Mouse (Mus musculus): ENCODE measurements around the gene Uvrag.

The Uvrag gene

GRCm38 (mm10) chr7:99140984-99141918 lies at the start of gene Uvrag:
TSS of gene Uvrag (minus strand) at chr7:99141141.
- DNase-seq (ENCODE audit: low read depth, low spot score) = peak; percentile 99

DNA sequence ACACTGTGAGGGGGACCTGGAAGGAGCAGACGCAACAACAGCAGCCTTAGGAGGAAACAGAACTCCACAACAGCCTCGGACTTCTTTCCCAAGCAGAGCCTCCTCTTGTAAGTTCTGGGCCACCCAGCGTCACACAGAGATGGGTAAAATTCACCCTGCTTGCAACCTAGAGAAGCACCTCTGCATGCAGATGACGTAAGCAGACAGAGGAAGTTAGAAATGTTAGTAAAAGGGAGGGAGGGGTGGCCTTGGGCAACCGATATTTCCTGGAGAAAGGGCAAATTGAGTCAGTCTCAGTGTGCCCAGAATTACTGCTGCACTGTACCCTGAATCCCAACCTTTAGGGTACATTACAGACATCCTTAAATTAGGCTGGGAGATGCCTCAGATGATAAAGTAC lies 48.9 kb upstream of the Uvrag start:
- DNase-seq (ENCODE audit: low read depth, low spot score) = no peak

DNA sequence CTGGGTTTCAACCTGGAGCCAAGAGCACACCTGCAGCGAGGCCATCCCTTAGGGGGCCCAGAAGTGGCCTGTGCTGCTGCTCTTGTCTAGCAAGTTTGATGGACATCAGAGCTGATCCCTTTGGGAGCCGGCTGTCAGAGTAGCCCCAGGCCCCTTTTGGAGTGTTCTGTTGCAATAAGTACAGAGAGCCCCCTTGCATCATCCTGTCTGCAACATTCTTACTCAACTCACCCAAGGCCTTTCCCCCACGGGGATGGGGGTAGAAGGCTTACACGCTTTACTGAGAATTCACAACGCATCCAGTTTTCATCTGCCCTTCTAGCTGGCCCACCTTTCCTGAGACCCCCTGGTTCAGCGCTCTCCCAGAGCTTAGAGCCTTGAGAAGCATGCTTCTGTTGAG lies 47.7 kb upstream of the Uvrag start:
- no peak for DNase-seq (ENCODE audit: low read depth, low spot score)

DNA sequence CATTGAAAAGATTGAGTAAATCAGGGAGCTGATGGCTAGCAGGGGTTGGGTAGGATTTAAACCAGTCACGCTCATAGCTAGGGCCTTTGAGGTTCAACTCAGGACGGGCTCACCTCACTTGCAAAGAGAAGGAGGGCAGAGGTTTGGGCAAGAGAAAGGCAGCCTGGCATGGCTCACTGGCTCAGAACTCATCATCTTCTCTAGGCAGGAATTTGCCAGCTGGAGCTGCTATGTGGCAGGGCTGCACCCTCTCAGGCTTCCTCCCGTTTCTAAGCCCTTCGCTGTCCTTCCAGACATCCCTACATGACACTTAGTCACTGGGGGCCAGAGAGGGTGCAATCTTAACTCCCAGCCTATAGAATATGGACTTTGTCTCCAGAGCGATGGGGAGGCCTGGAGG lies 46.5 kb upstream of the Uvrag start:
- DNase-seq (ENCODE audit: low read depth, low spot score) = no peak

- DNase-seq (ENCODE audit: low read depth, low spot score) = no peak
Observed at GRCm38 (mm10) chr7:99185405-99185804, 44.5 kb upstream of the Uvrag start.

DNA sequence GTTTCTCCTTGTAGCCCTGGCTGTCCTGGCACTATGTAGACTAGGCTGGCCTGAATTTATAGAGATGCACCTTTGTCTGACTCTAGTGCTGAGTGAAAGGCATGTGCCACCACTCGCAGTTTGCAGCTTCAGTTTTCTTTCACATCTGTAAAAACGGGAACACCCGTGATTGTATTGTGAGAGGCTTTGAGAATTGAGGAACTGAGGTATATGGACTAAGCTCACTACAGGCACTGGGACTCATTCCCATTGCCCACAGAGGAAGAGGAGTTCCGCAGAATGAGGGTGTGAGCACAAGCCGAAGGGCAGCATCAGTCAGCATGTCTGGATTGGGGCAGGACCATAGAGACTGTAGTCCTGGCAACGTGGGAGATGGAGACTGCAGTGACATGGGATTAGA lies 42.8 kb upstream of the Uvrag start:
- DNase-seq (ENCODE audit: low read depth, low spot score) = no peak

GRCm38 (mm10) chr7:99182432-99183172 lies 41.7 kb upstream of the Uvrag start, which contains the start of gene Dgat2:
TSS of gene Dgat2 (minus strand) at chr7:99182719.
- DNase-seq (ENCODE audit: low read depth, low spot score) = peak; percentile 92

DNA sequence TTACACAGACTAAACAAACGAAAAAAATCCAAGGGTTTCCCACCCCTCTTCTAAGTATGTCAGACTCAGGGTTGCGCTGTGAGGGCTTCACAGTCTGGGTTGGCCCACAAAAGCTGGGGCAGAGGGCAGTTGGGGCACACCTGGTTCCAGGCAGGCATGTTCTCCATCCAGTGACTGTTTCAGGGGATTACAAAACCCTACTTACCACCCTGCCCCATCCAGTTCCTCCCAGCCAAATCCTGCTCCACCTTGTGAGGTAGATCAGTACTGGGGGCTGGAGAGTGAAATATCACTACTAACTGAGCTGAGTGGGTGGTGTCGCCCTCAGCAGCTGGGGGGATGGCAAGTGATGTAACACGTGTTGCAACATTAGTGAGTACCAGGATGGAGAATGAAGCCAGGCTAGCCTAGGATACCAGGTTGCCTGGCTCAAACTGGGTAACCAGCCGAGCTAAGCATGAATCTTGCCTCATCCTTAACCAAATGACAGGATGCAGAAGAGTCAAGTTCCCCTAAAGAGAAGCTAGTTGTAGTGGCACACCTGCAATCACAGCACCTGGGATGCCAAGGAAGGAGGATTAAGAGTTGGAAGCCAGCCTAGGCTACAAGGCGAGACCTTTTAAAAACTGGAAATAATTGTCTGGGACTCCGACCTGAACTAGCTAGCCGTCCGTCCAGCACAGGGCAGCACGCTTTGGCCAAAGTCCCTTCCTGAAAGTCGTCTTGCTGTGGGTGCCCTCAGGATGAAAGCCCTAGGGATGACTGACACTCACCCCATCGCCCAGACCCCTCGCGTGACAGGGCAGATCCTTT lies 40.9 kb upstream of the Uvrag start:
- DNase-seq (ENCODE audit: low read depth, low spot score) = no peak

- DNase-seq (ENCODE audit: low read depth, low spot score) = no peak
Observed at GRCm38 (mm10) chr7:99180162-99180561, 39.2 kb upstream of the Uvrag start.

DNA sequence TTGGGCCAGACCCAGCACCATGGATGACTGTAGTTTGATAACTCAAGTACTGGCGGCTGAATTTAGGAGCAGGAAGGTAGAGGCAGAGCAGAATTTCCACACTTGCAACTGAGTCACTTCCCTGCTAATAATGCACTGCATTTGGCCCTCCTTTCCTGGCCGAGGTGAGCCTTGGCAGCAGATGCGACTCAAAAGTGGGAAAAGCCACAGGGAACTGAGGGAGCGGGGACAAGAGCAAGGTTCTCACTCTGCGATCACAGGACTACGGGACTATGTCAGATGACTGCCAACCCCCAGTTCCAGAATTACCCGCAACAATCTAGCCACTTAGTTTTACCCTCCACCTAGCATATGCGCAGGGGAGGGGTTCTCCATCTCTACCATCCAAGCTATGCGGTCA lies 38.3 kb upstream of the Uvrag start:
- DNase-seq (ENCODE audit: low read depth, low spot score) = no peak

DNA sequence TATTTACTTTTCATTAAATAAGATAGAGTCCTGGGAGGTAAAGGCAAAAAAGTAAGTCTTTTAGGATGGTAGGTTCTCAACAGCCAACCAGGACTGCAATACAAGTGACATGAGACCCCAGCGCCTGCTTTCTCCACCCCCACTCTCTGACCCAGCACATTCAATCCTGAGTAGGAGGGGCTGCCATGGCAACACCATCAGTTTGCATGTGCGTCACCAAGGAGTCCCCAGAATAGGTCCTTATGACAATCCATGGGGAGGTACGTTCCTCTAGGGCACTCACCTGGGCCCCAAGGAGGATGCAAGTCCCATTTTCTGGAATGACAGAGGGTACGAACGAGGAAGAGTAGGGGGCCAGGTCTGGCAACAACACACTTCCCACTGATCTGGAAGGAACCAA lies 36.4 kb upstream of the Uvrag start:
- DNase-seq (ENCODE audit: low read depth, low spot score) = no peak

GRCm38 (mm10) chr7:99175666-99176065 lies 34.7 kb upstream of the Uvrag start:
- no peak for DNase-seq (ENCODE audit: low read depth, low spot score)

DNA sequence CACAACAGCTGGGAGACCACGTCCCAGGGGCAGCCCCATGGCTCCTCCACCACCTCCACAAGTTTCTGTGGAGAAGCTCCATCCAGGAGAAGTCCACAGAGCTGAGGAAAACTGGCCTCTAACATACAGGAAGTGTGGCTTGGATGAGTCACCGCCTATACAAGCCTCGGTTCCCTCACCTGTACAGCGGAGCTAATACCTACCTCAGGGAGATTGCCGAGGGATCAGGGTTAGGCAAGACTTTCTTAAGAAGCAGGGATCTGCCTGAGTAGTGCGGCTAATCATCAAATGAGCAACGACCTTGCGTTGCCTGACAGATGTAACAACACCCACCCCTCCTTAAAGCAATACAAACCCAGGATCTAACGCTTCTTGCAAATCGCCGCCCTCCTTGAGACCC lies 34.2 kb upstream of the Uvrag start:
- DNase-seq (ENCODE audit: low read depth, low spot score) = no peak

GRCm38 (mm10) chr7:99174006-99174405 lies 33.1 kb upstream of the Uvrag start:
- no peak for DNase-seq (ENCODE audit: low read depth, low spot score)

- no peak for DNase-seq (ENCODE audit: low read depth, low spot score)
Observed at GRCm38 (mm10) chr7:99172898-99173297, 32.0 kb upstream of the Uvrag start.

- no peak for DNase-seq (ENCODE audit: low read depth, low spot score)
Observed at GRCm38 (mm10) chr7:99171730-99172463, 31.0 kb upstream of the Uvrag start.

- no peak for DNase-seq (ENCODE audit: low read depth, low spot score)
Observed at GRCm38 (mm10) chr7:99170519-99170918, 29.6 kb upstream of the Uvrag start.

DNA sequence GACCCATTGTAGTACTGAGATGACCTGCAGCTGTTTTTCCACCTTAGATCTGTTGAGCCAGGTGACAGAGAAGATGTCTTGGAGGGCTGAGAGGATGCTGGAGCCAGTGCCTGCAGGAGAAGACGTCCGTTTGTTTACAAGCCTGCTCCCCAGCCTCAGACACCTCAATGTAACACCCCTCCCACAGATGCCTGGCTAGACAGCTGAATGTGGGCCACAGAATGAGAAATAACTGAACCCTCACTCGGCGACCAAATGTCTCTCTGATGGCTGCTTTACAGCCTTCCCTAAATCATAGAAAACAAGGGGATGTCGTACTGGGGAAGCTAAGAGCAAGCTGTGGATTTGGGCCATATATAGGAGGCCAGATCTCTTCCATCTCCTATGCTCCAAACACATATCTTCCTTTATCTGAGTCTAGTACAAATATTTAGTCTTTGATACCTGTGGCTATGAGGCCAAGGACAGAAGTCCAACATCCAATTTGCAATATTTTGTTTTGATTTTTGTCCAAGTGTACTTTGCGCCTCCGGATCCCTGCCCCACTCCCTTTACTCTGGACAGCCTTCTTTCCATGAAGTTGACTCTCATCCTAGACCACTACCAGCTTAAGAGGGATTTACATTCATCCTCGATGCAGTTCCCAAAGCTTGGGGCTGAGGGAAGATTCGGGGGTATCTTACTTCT lies 28.9 kb upstream of the Uvrag start:
- DNase-seq (ENCODE audit: low read depth, low spot score) = no peak

DNA sequence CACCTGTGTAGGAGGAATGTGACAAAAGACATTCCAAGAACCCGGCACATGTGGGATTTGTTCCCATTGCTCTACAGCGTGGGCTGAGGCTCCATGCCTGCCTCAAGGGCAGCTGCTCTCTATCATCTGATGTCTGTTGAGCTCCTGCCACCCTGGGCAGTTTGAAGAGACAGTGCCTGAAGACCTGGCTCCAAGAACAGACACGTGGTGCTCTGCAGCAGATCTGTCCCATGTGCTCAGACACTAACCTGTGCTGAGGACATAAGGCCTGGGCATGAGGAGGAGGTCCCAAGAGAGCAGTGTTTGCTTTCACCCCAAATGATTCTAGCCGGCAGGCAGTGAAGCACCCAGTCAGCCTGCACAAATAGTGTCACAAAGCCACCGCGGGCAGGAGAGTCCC lies 27.8 kb upstream of the Uvrag start:
- DNase-seq (ENCODE audit: low read depth, low spot score) = no peak

GRCm38 (mm10) chr7:99167939-99168338 lies 27.0 kb upstream of the Uvrag start:
- peak; percentile 62 for DNase-seq (ENCODE audit: low read depth, low spot score)

DNA sequence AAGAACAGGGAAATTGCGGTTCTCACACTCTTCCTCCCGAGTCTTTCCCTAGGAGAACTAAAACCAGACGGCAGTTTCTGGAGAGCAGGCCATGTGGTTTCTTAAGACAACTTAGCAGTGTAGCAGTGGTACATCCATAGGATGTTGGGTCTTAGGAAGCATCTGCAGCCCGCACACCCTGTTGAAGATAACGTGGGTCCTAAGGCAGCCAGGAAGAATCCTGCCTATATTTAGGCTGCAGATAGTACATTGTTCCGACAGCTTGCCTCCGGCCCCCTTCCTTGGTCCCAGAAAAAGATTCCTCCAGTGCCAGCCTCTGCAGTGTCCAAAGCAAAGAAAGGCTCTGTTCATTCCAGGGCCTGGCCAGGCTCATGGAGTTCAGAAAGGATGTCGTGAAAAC lies 25.2 kb upstream of the Uvrag start:
- no peak for DNase-seq (ENCODE audit: low read depth, low spot score)
